Mouse (Mus musculus) kidney, adult 11 months (tissue): ENCODE data around the gene Thumpd3.
A peak's percentile ranks its signal among the peaks of the same experiment; 100 is the strongest.

Experiments
- DNase-seq: peaks from one replicate; pipeline ENCODE4 v3.0.0; 2022

Thumpd3 gene

DNA sequence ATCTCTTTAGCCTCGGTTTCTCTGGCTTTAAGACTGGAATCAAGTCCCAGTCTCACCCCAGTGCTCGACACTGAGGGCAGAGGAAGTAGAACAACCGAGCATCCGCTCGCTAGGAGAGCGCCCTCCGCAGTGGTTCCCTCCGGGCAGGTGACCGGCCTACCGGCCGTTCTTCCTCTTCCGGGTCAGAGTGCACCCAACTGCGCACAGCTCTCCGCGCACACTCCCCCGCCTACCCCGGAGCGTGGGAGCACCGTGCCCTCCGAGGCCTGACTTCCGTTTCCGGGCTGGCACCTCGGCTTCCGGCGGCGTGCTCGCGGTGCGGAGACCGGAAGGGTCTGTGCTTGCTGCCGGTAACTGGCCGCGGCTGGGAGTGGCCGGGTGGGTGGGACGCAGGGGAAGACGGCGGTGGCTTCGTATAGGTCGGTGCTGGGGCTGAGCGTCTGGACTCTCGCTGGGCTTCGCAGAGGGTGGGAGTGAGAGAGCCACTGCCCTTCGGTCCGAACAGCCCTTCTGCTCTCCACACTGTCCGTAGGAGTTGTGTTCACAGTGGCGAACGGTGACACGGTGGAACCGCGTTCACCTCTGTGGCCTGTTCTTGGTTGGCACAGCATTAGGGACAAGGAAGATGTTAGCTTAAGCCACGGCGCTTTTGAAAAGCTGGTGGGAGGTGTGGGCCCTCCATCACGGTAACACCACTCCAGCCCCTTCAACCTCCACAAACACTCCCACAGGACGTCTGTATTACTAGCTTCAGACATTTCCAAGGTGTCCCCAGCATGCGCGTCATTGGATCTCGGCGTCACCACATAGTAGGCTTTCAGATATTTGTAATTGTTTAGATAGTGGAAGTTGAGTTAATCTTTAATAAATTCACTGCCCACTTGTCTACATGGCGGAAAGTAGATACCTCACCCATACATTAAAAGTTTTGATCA, at the start of gene Thumpd3:
Thumpd3 (plus strand) TSS at position 185 of the 935 bp plus-strand sequence.
- DNase-seq: peak; percentile 96

DNA sequence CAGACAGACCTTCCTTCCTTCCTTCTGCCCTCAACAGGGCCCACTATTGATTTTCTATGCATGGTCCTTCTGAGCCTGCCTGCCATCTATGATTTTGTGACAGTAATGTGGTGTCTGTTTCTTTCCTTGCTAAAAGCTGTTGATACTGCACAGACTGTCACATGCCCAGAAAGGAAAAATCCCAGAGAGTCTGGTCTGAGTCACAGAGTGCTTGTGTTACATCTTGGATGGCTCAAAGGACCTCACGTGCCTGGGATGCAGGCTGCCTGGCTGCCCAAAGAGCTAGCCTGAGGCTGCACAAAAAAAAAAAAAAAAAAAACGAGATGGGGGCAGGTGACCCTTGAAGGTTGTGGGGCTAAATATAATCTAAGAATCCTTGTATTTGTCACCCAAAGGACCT, 46.8 kb upstream of the Thumpd3 start:
- DNase-seq: no peak

DNA sequence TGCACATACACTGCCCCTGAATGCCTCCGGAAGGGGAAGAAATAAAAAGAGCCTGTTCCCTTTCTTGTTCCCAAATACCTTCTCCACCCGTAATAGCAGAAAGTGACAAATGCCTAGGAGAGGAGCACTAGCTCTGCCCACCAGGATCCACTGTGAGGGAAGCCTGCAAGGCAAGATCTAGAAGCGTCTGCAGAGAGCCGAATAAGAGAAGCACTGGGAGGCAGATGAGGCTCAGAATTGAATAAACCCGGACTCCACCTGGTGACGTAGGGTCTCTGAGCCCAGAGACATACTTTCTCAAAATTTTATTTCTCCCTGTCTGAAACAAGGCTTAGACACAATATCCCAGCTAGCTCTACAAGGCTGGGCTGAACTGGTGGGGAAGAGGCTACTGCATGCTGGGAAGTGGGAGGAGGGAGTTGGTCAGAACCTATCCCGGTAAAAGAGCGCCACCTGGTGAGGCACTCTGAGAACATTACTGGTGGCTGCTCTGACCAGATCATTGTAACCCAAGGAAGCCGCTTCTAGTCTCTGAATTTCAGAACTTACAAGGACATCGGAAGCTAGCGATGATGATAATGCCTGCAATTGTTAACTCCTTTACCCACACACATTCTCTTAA, 45.2 kb upstream of the Thumpd3 start:
- peak; percentile 74 for DNase-seq

DNA sequence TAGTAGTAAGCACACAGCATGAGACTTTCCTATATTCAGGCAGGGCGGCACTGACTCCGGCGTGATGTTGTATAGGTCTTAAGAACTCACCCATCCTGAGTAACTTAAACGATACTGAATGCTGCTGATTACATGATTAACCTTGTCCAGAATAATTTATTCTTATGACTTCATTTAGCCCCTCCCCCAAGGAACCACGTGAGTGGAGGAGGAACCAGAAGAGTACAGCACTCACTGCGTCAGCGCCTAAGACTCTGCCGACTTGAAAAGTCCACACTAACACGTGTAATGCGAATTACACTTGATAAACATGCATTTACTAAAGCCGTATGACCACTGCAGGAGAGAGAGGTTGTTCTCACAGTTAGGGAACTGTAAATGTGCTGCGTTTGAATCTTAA, 44.3 kb upstream of the Thumpd3 start:
- no peak for DNase-seq

DNA sequence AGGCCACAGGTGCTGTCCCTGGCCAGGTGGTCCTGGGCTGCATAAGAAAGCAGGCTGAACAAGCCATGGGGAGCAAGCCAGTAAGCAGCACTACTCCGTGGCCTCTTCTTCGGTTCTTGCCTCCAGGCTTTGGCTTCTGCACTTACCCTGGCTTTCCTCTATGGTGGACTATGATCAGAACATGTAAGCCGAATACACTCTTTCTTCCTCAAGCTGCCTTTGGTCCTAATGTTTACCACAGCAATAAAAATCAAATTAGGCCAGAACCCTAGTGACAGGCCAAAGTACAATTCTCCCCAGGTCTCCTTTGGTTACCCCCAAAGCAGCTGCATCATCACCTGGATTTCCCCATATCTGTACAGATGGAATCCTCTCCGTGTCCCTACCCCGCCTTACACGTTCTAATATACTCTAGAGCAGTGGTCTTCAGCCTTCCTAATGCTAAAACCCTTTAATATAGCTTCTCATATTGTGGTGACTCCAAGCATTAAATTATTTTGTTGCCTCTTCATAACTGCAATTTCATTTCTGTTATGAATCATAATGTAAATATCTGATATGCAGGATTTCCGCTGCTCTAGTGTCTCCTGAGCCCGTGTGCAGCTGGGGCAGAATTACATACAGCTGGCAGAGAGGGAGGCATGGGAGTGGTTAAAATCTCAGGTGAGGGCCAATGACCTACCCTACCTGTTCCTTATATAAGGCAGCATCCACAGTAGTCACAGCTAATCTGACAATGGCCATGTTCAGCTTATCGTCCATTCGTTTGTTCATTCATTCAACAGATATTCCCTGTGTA, 42.5 kb upstream of the Thumpd3 start:
- DNase-seq: no peak

DNA sequence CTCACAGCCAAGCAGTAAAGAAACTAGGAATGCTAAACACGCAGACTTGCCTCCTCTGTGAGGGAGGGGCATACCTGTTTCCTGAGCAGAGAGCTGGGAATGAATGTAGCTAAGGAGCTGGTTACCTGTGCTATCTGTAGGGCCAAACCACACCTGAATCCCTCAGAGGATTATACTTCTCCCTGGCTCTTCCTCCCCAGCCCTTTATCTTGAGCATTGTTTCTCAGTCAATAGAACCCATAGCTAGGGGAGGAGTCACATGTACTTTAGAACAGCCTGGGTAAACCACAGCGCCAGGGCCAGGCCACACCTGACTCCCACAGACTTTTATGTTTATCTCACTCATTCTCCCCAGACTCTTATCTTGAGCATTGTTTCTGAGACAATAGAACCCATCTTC, 39.2 kb upstream of the Thumpd3 start:
- DNase-seq: no peak

DNA sequence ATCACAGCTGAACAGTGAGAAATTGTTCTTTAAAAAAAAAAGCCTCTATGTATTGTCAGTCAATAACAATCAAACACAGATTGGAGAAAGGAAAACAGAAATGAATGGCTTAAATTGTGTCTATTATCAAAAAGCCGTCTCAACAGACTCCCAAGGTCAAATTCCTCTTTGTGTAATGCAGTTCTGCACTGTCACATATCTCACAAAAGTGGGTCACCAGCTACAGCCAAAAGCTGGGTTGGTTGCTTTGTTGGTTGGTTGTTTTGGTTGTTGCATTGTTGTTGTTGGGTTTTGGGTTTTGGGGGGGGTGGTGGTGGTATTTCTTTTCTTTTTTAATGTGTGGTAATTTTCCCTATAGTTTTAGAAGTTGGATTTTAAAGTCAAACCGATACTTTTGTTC, 34.1 kb upstream of the Thumpd3 start:
- no peak for DNase-seq

DNA sequence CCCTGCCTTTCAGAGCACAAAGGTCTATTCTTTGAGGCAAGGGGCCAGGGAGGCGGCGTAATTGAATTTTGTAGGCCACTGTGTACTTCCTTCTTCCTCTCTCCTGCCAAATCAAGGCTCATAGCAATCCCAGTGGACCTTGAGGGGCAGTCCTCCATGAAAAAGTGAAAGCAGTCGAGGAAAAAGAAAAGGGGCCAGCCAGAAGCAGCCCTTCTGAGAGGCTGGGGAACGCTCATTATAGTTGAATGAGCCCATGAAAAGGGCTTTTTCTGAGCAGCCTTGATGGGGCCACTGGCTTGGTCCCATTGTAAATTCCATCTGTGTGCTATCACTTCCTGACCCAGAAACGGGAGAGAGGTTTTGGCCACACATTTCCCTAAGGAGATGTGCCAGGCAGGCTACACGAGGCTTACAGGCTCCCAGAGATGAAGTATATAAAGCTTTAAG, 33.5 kb upstream of the Thumpd3 start:
- DNase-seq: peak; percentile 60

DNA sequence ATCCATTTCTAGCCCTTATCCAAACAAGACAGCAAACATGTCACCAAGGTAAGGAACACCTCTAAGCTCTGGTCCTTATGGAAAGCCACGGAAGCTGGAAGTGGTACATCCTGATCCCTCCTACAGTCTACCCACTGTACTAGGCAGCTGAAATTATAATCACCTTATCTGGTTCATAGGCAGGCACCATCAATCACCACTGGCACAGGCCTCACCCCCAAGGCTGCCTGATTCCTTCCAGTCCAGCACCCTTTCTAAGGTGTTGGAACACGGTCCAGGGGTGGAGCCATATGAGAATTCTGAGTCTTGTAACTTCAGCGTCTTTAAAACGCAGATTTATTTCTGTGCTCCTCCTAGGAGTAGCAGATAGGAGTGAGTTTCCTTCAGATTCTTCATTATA, 32.5 kb upstream of the Thumpd3 start:
- no peak for DNase-seq

DNA sequence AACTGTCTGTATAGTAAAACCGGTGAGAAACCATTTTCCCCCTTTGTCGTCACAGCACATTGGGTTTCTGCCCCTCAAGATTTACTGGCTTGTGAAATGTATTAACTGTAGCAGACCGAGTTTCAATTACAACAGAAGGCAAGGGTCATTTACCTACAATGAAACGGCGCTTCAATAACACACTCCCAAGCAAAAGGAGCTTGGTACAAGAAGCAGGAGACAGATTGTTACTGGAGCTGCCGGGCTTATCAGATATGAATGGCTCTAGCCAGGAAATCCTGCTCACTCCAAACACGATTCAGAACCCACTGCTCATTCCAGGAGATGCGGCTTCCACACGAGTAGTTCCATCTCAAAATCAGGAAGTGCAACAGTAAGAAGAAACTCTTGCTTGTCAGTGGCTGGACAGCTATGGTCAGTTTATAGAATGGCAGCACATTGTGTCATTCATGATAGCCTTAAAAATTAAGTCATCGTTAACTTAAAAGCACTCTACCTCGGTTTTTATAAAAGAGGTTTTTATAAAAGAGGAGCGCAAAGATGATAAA, 28.5 kb upstream of the Thumpd3 start:
- DNase-seq: no peak

DNA sequence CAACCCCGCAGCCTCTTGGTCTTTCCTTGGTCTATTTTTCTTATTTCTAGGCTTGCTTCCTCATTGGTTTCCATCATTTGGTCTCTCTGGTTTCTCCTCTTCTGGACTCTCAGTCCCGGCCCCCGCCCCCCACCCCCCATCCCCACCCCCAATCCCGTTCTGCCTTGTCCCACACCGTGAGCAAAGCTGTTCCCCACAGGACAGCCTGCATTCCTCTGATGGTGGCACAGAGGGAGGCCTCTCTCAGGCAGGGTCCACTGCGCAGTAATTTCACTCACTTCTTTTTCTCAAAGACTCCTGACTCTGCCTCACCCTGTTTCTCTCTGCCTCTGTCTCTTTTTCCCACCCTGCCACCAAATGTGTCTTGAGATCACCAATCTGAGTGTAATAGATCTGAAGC, 27.9 kb upstream of the Thumpd3 start:
- DNase-seq: no peak

DNA sequence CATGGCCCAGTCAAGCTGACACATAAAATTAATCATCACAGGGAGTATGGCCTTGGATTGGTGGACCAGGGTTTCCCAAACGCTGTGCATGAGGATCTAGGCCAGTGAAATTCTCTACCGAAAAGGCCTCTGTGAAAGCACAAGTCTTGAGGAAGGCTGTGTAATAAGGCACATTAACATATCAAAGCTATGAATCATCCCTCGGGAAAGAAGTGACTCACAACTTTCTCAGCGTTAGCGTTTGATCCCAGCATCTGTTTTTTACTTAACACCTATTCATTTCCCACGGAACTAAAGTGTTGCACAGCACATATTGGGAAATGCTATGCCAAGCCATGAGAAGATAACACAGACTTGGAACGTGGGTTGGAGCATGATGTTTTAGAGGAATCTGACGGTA, 21.2 kb upstream of the Thumpd3 start:
- DNase-seq: no peak

DNA sequence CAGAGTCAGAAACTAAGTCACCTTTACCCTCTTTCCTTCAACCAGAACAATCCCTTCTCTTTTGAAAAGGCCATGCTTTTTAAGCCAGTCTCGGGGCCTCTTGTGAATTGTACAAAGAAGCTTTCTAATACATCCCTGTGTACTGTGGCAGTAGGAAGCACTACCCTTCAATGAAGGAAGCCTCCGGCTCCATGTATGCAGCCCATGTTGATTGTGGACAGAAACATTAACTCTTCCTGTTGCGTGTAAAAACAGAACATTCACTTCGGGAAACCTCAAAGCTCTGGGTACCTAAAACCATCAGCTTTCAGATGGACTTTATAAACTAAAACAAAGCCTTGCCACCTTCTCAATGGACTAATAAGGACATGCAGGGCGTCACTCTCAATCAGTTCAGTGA, 20.3 kb upstream of the Thumpd3 start:
- DNase-seq: no peak

DNA sequence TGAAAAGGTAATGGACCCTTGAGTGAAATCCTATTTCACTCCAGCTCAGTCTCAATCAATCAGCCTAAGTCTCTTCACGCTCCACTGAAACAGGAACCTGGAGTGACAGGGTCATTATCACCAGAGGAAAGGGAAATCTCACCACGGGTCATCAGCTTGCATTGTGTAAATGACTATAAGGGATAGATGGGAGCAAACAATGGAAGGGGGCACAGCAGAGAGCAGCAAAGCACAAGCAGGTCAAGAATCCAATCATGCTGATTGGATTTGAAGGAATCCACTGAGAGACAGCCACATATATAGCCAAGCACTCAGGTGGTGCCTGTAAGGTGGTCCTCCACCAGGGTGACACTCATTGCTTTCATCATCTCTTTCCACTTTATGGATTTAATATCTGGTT, 18.6 kb upstream of the Thumpd3 start:
- DNase-seq: no peak

DNA sequence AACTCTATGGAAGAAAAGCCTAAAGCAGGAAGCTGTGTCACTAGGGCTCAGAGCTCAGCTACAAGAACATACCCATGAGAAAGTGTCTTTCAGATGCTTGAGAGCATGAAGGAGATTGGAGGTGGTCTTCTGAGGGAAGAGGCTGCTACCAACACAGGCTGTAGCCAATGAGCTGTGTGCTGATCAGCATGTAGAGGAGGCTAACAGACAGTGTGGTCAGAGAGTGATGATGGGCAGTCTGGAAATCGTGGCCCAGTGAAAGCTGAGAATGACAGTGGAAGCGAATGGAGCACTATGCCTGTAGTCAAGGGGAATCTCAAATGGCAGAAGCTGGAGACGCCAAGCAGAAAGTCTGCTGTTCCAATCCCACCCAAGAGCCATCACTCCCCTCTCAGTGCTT, 17.0 kb upstream of the Thumpd3 start:
- DNase-seq: no peak

DNA sequence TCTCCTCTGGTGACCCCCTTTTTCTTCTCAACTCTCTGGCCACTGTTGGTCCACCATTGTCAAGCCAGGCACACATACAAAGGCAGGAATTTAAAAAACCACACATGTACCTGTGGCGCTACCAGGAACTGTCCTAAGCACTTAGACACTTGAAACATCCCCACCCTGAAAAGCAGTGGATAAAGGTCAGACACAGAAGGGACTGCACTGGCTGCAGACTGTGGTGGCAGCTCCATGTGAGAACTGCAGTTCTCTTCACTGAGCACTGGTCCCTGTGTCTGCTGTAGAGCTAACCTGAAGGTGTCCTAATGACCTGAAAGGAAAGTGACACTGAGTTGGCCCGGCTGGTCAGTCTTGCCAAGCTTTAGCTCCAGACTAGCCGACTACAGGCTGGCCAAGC, 15.5 kb upstream of the Thumpd3 start:
- no peak for DNase-seq

DNA sequence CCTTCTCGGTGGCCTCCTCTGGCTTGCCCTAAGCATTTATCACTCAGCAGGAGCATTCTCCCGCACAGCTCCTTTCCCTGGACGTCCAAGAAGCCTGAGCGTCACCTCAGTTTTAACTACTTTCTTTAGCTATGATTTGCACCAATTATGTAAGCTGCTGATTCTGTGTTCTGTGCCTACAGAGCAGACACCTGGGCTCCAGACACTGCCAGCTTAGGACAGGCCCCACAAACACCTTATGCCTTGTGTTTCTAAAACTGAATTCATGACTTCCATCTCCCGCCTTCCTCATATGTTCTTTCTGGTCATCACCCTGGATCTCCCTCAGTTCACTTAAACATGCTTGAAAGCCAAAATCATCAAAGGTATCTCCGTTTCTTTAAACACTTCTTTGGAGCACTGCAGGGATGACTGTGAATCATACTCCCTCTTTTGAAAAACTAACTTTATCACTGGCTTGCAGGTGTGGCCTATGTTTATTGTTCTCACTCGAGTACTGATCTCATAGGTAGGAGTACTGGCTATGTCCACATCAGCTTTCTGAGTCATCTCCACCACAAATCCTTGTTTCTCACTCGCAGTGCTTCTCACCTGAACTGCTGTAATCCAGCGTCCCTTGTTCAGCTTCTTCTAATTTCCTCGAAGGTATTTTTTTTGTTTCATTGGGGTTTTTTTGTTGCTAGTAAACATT, 14.9 kb upstream of the Thumpd3 start:
- no peak for DNase-seq

DNA sequence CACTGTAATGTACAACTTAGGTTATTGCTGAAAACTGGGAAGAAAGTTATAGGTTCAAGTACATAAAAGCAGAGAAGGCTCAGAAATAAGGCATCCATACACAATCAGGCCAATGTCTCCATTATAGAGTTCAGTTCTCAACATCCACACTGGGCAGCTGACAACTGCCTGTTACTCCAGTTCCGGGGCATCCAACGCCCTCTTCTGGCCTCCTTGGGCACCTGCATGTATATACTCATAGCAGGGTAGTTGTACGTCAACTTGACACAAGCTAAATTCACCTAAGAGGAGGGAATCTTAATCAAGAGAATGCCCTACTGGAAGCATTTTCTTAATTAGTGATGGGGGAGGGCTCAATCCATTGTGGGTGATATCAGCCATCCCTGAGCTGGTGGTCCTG, 13.9 kb upstream of the Thumpd3 start:
- DNase-seq: no peak

DNA sequence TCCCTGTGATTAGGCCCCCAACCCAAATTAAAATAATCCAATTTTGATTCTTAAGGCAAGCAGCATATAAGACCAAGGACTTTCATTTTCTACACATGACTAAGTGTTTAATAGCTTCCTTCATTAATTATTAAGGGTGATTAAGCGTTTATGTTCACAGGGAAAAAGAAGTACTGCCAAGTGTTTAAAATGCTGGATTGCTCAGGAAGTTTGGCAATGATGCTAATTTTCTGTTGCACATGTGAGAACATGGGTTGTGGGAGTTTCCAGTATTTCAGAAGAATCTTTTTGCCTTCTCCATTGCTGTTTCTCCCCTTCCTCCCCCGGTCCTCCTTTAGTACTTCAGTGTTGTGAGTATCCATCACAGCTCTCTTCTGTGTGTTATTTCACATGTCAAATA, 12.8 kb upstream of the Thumpd3 start:
- no peak for DNase-seq

DNA sequence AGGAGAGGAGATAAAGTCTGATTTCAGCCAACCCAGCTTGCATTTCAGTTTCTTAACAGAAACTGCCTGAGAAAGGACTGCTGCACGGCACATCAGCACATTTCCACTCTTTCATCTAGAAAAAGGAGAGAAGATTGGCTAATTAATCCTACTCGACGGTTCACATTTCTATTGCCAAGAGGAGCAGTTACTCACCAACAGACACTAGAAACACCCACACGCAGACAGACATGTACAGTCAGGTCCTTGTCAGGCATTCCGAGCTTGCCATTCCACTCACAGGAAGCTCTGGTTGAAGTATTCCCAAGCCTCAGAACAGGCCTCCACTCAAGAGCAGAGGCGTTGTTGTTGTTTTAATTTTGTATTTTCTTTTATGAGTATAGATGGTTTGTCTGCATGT, 11.6 kb upstream of the Thumpd3 start:
- DNase-seq: no peak

DNA sequence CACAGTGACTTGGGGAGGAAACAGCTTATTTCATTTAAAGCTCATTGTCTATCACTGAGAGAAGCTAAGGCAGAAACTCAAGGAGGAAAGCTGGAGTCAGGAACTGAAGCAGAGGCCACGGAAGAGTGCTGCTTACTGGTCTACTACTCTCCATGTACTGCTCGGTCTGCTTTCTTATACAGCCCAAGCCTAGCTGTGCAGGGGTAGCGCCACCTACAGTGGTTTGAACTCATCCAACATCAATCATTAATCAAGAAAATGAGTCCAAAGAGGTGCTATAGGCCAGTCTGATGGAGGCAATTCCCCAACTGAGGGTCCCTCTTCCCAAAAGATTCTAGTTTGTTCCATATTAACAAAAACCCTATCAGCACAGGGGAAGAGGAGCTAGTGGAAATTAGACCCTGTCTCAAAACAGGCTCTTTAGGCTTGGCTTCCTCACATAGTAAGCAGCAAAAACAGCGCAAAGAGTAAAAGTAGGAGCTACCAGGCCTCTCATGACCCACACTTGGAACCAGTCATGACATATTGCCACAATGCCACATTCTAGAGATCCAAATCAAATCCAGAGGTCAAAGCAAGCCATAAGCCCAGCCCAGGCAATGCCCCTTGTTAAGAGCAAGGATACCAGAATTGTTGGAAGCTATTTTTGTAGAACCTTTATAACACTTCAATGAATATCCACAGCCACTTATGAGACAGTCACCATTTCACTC, 9.4 kb upstream of the Thumpd3 start:
- peak; percentile 19 for DNase-seq
